Mouse (Mus musculus) kidney, postnatal 0 days (tissue): Measurements from ENCODE around the gene Wnt6. TPM values are rescaled to one million over a fixed set of nuclear protein-coding genes. Genes with fewer than 3 reads are reported as not detected.
"Not testable (repeated sequence)": the region's sequence is repeated elsewhere in the genome, so short reads cannot be mapped to it uniquely, and the experiment has no call there.

ENCODE experiments used
- ATAC-seq: fragments of 200-750 bp; cut with Nextera tagmentation; replicated peaks from 2 replicates; pipeline ENCODE4 v1.8.0; 2017; ENCODE audit warnings: low read depth, moderate number of reproducible peaks, moderate TSS enrichment, moderate library complexity; ENCODE audit not compliant: low FRiP score
- DNase-seq: peaks from one replicate; pipeline ENCODE4 v3.0.0-alpha.2; 2016; ENCODE audit warnings: low spot score
- H3K27ac ChIP-seq: fragments of 300-500 bp; sonication (generic); 2 replicates; pipeline ENCODE4 v1.5.1; 2014; ENCODE audit warnings: mild to moderate bottlenecking
- H3K27me3 ChIP-seq: fragments of 300-500 bp; sonication (generic); 2 replicates; pipeline ENCODE4 v1.6.1; 2014; ENCODE audit warnings: low read length, mixed read lengths; ENCODE audit not compliant: insufficient read depth
- H3K36me3 ChIP-seq: fragments of 300-500 bp; sonication (generic); 2 replicates; pipeline ENCODE4 v1.6.1; 2014; ENCODE audit warnings: low read length, mixed read lengths; ENCODE audit not compliant: insufficient read depth
- H3K4me1 ChIP-seq: fragments of 300-500 bp; sonication (generic); replicated peaks from 2 replicates; pipeline ENCODE4 v1.6.1; 2014; ENCODE audit warnings: antibody characterized with exemption, low read length, mixed read lengths; ENCODE audit not compliant: insufficient read depth
- H3K4me2 ChIP-seq: fragments of 300-500 bp; sonication (generic); 2 replicates; pipeline ENCODE4 v1.6.1; 2014; ENCODE audit warnings: mild to moderate bottlenecking, low read length, moderate library complexity, mixed read lengths
- H3K4me3 ChIP-seq: fragments of 300-500 bp; sonication (generic); replicated peaks from 2 replicates; pipeline ENCODE4 v1.5.1; 2014; ENCODE audit warnings: low read depth, low read length
- H3K9ac ChIP-seq: fragments of 300-500 bp; sonication (generic); 2 replicates; pipeline ENCODE4 v1.6.1; 2014; ENCODE audit warnings: low read depth, low read length
- H3K9me3 ChIP-seq: fragments of 300-500 bp; sonication (generic); replicated peaks from 2 replicates; pipeline ENCODE4 v1.6.1; 2016; ENCODE audit warnings: low read length, inconsistent platforms, mixed read lengths
- CTCF ChIP-seq: IDR thresholded peaks from 2 replicates; pipeline ENCODE4 v1.5.1; 2016; ENCODE audit warnings: antibody characterized with exemption, low read depth, mild to moderate bottlenecking, moderate library complexity
- WGBS: fragments of 180-500 bp; shearing (Covaris S2); extraction: QIAGEN DNeasy Blood & Tissue Kit; methylation state at CpG from one replicate; pipeline ENCODE4 v1.1.7; 2014; 5-methylcytosine and 5-hydroxymethylcytosine counted together
- polyA plus RNA-seq: library from polyadenylated mRNA; unstranded; fragments of >200 nt; fragmentation: Nextera tagmentation; extraction: Ambion mirVana; gene quantifications from 2 replicates; pipeline ENCODE4 v1.2.1, GENCODE M21; 2015

Gene Wnt6
- polyA plus RNA-seq, 1 experiment from 2014 or later: 1.9 TPM

- WGBS: 5% methylated on average over 23 of the region's 23 CpGs
- Histone ChIP-seq H3K4me2 (peak overlapping the region; percentile 43; the same call in 1 of the 2 replicates), H3K9ac (no peak overlapping the region), H3K9me3 (no peaks in the 10 kb centered on the region), H3K27ac (no peak overlapping the region), H3K27me3 (peaks cover 53% of the 10 kb centered on the region), H3K4me3 (no peak overlapping the region), H3K36me3 (no peaks in the 10 kb centered on the region), H3K4me1 (peaks cover 7% of the 10 kb centered on the region; the same call in 1 of the 2 replicates)
- ATAC-seq (no peak), DNase-seq (no peak)
- TF ChIP-seq CTCF: no peak
Measured at GRCm38 (mm10) chr1:74807551-74808071, 35.9 kb downstream of the Wnt6 start.

DNA sequence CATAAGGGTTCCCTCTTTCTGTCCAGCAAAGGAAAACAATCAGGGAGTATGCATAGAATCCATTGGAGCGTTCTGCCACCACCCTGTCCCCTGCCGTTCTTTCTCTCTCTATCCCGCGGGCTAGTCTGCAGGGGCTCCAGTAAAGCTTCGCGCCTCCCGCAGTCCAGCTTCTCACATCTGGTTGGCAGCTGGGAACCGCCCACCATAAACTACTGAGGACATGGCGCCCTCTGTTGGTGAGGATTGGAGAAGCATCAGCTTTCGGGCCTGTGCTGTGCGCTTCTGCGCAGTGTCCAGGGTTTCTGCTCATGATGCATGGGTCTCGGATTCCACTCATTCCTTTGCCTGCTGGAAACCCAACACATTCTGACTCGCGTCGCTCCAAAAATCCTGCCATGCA lies 36.4 kb downstream of the Wnt6 start:
- H3K27ac ChIP-seq: no peak overlapping the region
- TF ChIP-seq CTCF: peak; percentile 96
- peaks cover 48% of the 10 kb centered on the region for H3K27me3 ChIP-seq
- no peaks in the 10 kb centered on the region for H3K36me3 ChIP-seq
- peak overlapping the region; percentile 43 for H3K4me2 ChIP-seq
- no peak overlapping the region for H3K9ac ChIP-seq
- peaks cover 7% of the 10 kb centered on the region; the same call in 1 of the 2 replicates for H3K4me1 ChIP-seq
- ATAC-seq (peak; percentile 76), DNase-seq (peak; percentile 96)
- H3K4me3 ChIP-seq: no peak overlapping the region
- no peaks in the 10 kb centered on the region for H3K9me3 ChIP-seq
- WGBS: 0% methylated on average over 16 of the region's 16 CpGs

- peak; percentile 47 for TF ChIP-seq CTCF
- no peak overlapping the region for H3K4me3 ChIP-seq
- ATAC-seq (no peak), DNase-seq (no peak)
- H3K36me3 ChIP-seq: no peaks in the 10 kb centered on the region
- peaks cover 7% of the 10 kb centered on the region; the same call in 1 of the 2 replicates for H3K4me1 ChIP-seq
- no peak overlapping the region for H3K9ac ChIP-seq
- no peaks in the 10 kb centered on the region for H3K9me3 ChIP-seq
- H3K27me3 ChIP-seq: peaks cover 39% of the 10 kb centered on the region
- 58% methylated on average over 10 of the region's 10 CpGs for WGBS
- H3K27ac ChIP-seq: no peak overlapping the region
- H3K4me2 ChIP-seq: no peak overlapping the region
Measured at GRCm38 (mm10) chr1:74809007-74809406, 37.3 kb downstream of the Wnt6 start.

DNA sequence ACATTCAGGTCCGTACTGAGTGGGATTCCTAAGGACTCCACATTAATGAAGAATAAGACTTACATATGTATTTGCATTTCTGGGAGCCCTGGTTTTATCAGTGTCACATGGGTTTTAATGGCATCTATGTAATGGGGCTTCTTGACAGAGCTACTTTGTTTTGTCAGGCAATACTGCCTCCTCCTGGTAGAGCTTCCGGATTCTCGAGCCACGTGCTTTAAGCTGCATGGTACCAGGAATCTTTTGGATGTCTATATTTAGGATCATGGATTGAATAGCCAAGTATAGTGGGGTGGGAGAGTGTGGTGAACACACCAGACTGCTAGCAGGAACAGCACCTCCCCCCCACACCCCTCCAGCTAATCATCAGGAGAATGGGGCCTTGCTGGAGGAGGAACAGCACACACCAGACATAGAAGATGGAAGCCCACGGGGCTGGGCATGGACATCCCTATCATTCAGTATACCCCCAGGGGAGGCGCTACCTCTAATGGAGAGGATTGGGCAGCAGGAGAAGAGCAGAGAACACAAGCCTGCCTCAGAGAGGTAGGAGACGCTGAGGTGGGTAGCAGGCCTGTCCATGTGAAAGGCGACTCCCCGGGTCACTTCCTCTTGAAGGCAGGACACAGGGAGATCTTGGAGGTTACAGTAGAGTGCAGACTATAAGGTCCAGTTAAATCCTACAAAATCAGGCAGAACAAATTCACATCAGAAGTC lies 43.4 kb downstream of the Wnt6 start:
- no peak overlapping the region for H3K27ac ChIP-seq
- H3K27me3 ChIP-seq: no peaks in the 10 kb centered on the region
- H3K36me3 ChIP-seq: no peaks in the 10 kb centered on the region
- no peak for DNase-seq
- 78% methylated on average over 9 of the region's 9 CpGs for WGBS
- H3K4me2 ChIP-seq: no peak overlapping the region
- no peak overlapping the region for H3K9ac ChIP-seq
- peak; percentile 39; the same call in 1 of the 2 replicates for TF ChIP-seq CTCF
- ATAC-seq: no peak
- H3K4me1 ChIP-seq: no peaks in the 10 kb centered on the region
- H3K4me3 ChIP-seq: no peak overlapping the region
- no peaks in the 10 kb centered on the region for H3K9me3 ChIP-seq

- not testable (repeated sequence) for H3K4me2 ChIP-seq, H3K4me1 ChIP-seq, H3K36me3 ChIP-seq, H3K27me3 ChIP-seq, DNase-seq, H3K27ac ChIP-seq, ATAC-seq, H3K9me3 ChIP-seq, H3K4me3 ChIP-seq, H3K9ac ChIP-seq
- WGBS: 81% methylated on average over 6 of the region's 6 CpGs
Measured at GRCm38 (mm10) chr1:74815965-74816364, 44.3 kb downstream of the Wnt6 start.

DNA sequence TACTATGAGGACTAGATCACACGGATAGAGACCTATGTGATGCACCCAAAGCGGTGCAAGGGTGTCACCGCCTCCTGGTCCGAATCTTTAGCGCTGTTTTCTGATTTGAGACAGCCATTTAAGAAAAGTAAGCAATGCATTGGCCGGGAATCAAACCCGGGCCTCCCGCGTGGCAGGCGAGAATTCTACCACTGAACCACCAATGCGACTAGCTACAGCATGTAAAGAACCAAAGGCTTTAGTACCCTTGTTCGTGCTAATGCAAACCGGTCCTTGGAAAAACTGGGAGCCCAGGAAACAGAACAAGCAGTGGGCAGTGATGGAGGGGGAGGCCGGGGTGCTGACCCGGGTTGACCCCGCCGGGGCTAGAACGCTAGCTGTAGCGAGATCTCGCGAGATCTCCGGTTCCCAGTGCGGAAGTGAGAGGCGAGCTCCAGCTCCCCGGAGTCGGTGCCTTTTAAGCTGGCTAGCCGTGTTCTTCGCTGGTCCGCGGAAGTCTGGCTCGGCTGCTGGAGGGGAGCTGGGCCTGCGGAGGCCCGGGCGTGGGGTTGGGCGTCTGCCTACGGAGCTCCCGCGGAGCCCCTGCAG lies 45.0 kb downstream of the Wnt6 start:
- H3K4me3 ChIP-seq: peak overlapping the region; percentile 67
- no peaks in the 10 kb centered on the region for H3K36me3 ChIP-seq
- H3K27ac ChIP-seq: peak overlapping the region; percentile 92
- WGBS: 3% methylated on average over 38 of the region's 38 CpGs
- H3K9ac ChIP-seq: peak overlapping the region; percentile 87
- H3K4me1 ChIP-seq: no peaks in the 10 kb centered on the region
- no peak for TF ChIP-seq CTCF
- H3K27me3 ChIP-seq: no peaks in the 10 kb centered on the region
- no peaks in the 10 kb centered on the region for H3K9me3 ChIP-seq
- ATAC-seq (peak; percentile 86), DNase-seq (peak; percentile 94)
- H3K4me2 ChIP-seq: peak overlapping the region; percentile 70
